Mouse (Mus musculus): ENCODE data around the gene Map6.

DNA sequence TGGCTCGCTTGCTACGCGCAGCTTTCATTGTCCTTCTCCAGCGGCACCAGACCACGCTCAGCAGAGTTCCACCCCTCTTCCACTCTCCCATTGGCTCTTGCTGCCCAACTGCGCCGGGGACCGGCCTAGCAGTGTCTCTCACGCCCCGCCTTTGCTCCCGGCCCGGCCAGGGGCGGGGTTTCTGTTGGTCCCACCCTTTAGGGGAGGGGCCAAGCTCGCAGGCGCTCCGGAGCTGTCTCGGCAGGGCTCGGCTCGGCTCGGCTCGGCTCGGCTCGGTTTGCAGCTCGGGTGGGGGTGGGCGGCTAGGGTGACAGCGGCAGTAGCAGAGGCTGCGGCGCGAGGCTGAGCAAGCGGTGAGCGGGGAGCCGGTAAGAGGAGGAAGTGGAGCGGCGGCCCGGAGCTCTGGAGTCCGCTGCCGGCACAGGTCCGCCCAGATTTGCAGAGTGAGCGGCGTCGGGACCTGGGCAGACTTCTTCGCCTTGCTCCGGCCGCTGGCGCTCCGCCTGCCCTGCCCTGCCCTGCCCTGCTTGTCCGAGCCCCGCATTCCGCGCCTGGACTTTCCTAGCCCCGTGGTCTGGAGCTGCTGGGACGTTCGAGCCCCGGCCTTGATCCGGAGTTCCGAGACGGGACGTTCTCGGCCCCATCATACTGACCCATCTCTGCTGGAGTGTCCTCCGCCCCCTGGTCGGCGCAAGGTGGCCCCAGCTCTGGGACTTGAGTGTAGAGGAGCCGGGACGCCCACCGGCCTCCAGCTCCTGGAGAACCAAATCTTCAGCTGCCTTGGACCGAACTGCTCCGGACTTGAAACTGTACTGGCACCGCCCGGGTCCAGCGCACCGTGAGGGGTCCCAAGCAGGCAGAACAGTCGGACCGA is 114.2 kb downstream of the Map6 start, which contains the start of gene Gdpd5:
- no peak for TF ChIP-seq CTCF (IDR thresholded peaks at IDR 0.05; ENCODE audit: low read depth)
- TF ChIP-seq EP300 (IDR thresholded peaks at IDR 0.05; ENCODE audit: low read depth): no peak

Data from liver, embryonic 14.5 days (tissue).